Mouse (Mus musculus): ENCODE measurements around the gene Runx1. TPM values are rescaled to one million over a fixed set of nuclear protein-coding genes. Genes with fewer than 3 reads are reported as not detected.

Gene Runx1
- total RNA-seq, 1 experiment = 7.4 TPM

GRCm38 (mm10) chr16:92651256-92651655 is 174.7 kb downstream of the Runx1 start:
- H3K27ac ChIP-seq (ENCODE audit: insufficient read depth, low read depth, low read length, poor library complexity, severe bottlenecking) = no peak overlapping the region
- H3K9ac ChIP-seq (ENCODE audit: insufficient read depth, low read depth, low read length, poor library complexity, severe bottlenecking) = no peak overlapping the region
- TF ChIP-seq ZC3H11A (IDR thresholded peaks at IDR 0.05; ENCODE audit: borderline replicate concordance, low read depth, low read length) (no peak), MAFK (IDR thresholded peaks at IDR 0.05; ENCODE audit: insufficient read depth, low read depth, low read length) (no peak), ZNF384 (IDR thresholded peaks at IDR 0.05; ENCODE audit: low read depth, low read length) (no peak), HCFC1 (IDR thresholded peaks at IDR 0.05; ENCODE audit: borderline replicate concordance, insufficient read depth, low read length) (no peak), CHD2 (IDR thresholded peaks at IDR 0.05; ENCODE audit: low read depth, low read length) (no peak)
- no peak for DNase-seq (ENCODE audit: low read depth, low spot score)
- H3K4me1 ChIP-seq (ENCODE audit: control insufficient read depth in 2 of 2, insufficient read depth in 2 of 2, low read length in 2 of 2, poor library complexity in 1 of 2) = peaks cover 0 to 2% of the 10 kb centered on the region in 2 experiments; a peak in 1 of 4 replicates
- in situ Hi-C loops (cut with MboI; ENCODE audit: low sequenced_read_pairs in 2 of 2, unreplicated experiment in 2 of 2) = no loop called here
- no peaks in the 10 kb centered on the region for H3K9me3 ChIP-seq (ENCODE audit: control insufficient read depth, insufficient read depth, low read depth, low read length)
- H3K36me3 ChIP-seq (ENCODE audit: control insufficient read depth, insufficient read depth, low read length, poor library complexity, severe bottlenecking) = no peaks in the 10 kb centered on the region
- no peak overlapping the region for H3K4me3 ChIP-seq (ENCODE audit: insufficient read depth in 1 of 2, low read depth in 1 of 2, low read length in 2 of 2, poor library complexity in 1 of 2, severe bottlenecking in 1 of 2)

GRCm38 (mm10) chr16:92646153-92646552 is 179.8 kb downstream of the Runx1 start:
- Histone ChIP-seq H3K9me3 (ENCODE audit: control insufficient read depth, insufficient read depth, low read depth, low read length) (no peaks in the 10 kb centered on the region), H3K9ac (ENCODE audit: insufficient read depth, low read depth, low read length, poor library complexity, severe bottlenecking) (no peak overlapping the region)
- in situ Hi-C loops (cut with MboI; ENCODE audit: low sequenced_read_pairs in 2 of 2, unreplicated experiment in 2 of 2) = no loop called here

GRCm38 (mm10) chr16:92645423-92646115 is 180.4 kb downstream of the Runx1 start:
- in situ Hi-C loops (cut with MboI; ENCODE audit: low sequenced_read_pairs in 2 of 2, unreplicated experiment in 2 of 2) = no loop called here
- Histone ChIP-seq H3K36me3 (ENCODE audit: control insufficient read depth, insufficient read depth, low read length, poor library complexity, severe bottlenecking) (no peaks in the 10 kb centered on the region), H3K4me3 (ENCODE audit: insufficient read depth in 1 of 2, low read depth in 1 of 2, low read length in 2 of 2, poor library complexity in 1 of 2, severe bottlenecking in 1 of 2) (no peak overlapping the region), H3K4me1 (ENCODE audit: control insufficient read depth in 2 of 2, insufficient read depth in 2 of 2, low read length in 2 of 2, poor library complexity in 1 of 2) (peaks cover 0 to 3% of the 10 kb centered on the region in 2 experiments; a peak in 1 of 4 replicates), H3K27ac (ENCODE audit: insufficient read depth, low read depth, low read length, poor library complexity, severe bottlenecking) (no peak overlapping the region), H3K9ac (ENCODE audit: insufficient read depth, low read depth, low read length, poor library complexity, severe bottlenecking) (no peak overlapping the region), H3K9me3 (ENCODE audit: control insufficient read depth, insufficient read depth, low read depth, low read length) (no peaks in the 10 kb centered on the region)
- DNase-seq (ENCODE audit: low read depth, low spot score) = no peak
- TF ChIP-seq ZC3H11A (IDR thresholded peaks at IDR 0.05; ENCODE audit: borderline replicate concordance, low read depth, low read length) (no peak), CHD2 (IDR thresholded peaks at IDR 0.05; ENCODE audit: low read depth, low read length) (no peak)

More at GRCm38 (mm10) chr16:92646153-92646552, 179.8 kb downstream of the Runx1 start:
- Histone ChIP-seq H3K4me3 (ENCODE audit: insufficient read depth in 1 of 2, low read depth in 1 of 2, low read length in 2 of 2, poor library complexity in 1 of 2, severe bottlenecking in 1 of 2) (no peak overlapping the region), H3K36me3 (ENCODE audit: control insufficient read depth, insufficient read depth, low read length, poor library complexity, severe bottlenecking) (no peaks in the 10 kb centered on the region), H3K4me1 (ENCODE audit: control insufficient read depth in 2 of 2, insufficient read depth in 2 of 2, low read length in 2 of 2, poor library complexity in 1 of 2) (peaks cover 0 to 3% of the 10 kb centered on the region in 2 experiments; a peak in 1 of 4 replicates), H3K27ac (ENCODE audit: insufficient read depth, low read depth, low read length, poor library complexity, severe bottlenecking) (no peak overlapping the region)
- TF ChIP-seq HCFC1 (IDR thresholded peaks at IDR 0.05; ENCODE audit: borderline replicate concordance, insufficient read depth, low read length) (no peak), CHD2 (IDR thresholded peaks at IDR 0.05; ENCODE audit: low read depth, low read length) (no peak), MAFK (IDR thresholded peaks at IDR 0.05; ENCODE audit: insufficient read depth, low read depth, low read length) (no peak), ZC3H11A (IDR thresholded peaks at IDR 0.05; ENCODE audit: borderline replicate concordance, low read depth, low read length) (no peak), ZNF384 (IDR thresholded peaks at IDR 0.05; ENCODE audit: low read depth, low read length) (no peak)
- DNase-seq (ENCODE audit: low read depth, low spot score) = no peak

GRCm38 (mm10) chr16:92644718-92645422 is 181.1 kb downstream of the Runx1 start:
- peak overlapping the region; percentile 28; the same call in 1 of the 2 replicates for H3K9ac ChIP-seq (ENCODE audit: insufficient read depth, low read depth, low read length, poor library complexity, severe bottlenecking)

More at GRCm38 (mm10) chr16:92644718-92645422, 181.1 kb downstream of the Runx1 start:
- Histone ChIP-seq H3K4me3 (ENCODE audit: insufficient read depth in 1 of 2, low read depth in 1 of 2, low read length in 2 of 2, poor library complexity in 1 of 2, severe bottlenecking in 1 of 2) (peak overlapping the region; percentile 34 to 48; a peak in 2 of 4 replicates), H3K36me3 (ENCODE audit: control insufficient read depth, insufficient read depth, low read length, poor library complexity, severe bottlenecking) (no peaks in the 10 kb centered on the region), H3K4me1 (ENCODE audit: control insufficient read depth in 2 of 2, insufficient read depth in 2 of 2, low read length in 2 of 2, poor library complexity in 1 of 2) (peaks cover 0 to 3% of the 10 kb centered on the region in 2 experiments; a peak in 1 of 4 replicates), H3K27ac (ENCODE audit: insufficient read depth, low read depth, low read length, poor library complexity, severe bottlenecking) (no peak overlapping the region), H3K9me3 (ENCODE audit: control insufficient read depth, insufficient read depth, low read depth, low read length) (no peaks in the 10 kb centered on the region)
- in situ Hi-C loops (cut with MboI; ENCODE audit: low sequenced_read_pairs in 2 of 2, unreplicated experiment in 2 of 2) = no loop called here
- no peak for TF ChIP-seq MAFK (IDR thresholded peaks at IDR 0.05; ENCODE audit: insufficient read depth, low read depth, low read length)
- TF ChIP-seq ZC3H11A (IDR thresholded peaks at IDR 0.05; ENCODE audit: borderline replicate concordance, low read depth, low read length) = no peak
- TF ChIP-seq CHD2 (IDR thresholded peaks at IDR 0.05; ENCODE audit: low read depth, low read length) = no peak
- no peak for TF ChIP-seq ZNF384 (IDR thresholded peaks at IDR 0.05; ENCODE audit: low read depth, low read length)
- TF ChIP-seq HCFC1 (IDR thresholded peaks at IDR 0.05; ENCODE audit: borderline replicate concordance, insufficient read depth, low read length) = no peak
- no peak for DNase-seq (ENCODE audit: low read depth, low spot score)

All from ES-E14 (cell line).